Mouse (Mus musculus) C2C12 (cell line): ENCODE data around the gene Tacc2.

Source experiments
- CTCF ChIP-seq: IDR thresholded peaks from one replicate; pipeline ENCODE4 v1.5.1; 2011; ENCODE audit not compliant: control insufficient read depth, insufficient read depth, insufficient read length
- USF1 ChIP-seq: IDR thresholded peaks from one replicate; pipeline ENCODE4 v1.6.1; 2011; ENCODE audit warnings: low read depth, mild to moderate bottlenecking, control low read depth, moderate library complexity

- TF ChIP-seq CTCF (no peak), USF1 (no peak)
Observed at GRCm38 (mm10) chr7:130803251-130803825, 226.1 kb downstream of the Tacc2 start.
